Mouse (Mus musculus) neural tube, embryonic 11.5 days (tissue): Measurements from ENCODE around the gene Col9a1. TPM values are rescaled to one million over a fixed set of nuclear protein-coding genes. Genes with fewer than 3 reads are reported as not detected.

Source experiments
- ATAC-seq: fragments of 200-750 bp; cut with Nextera tagmentation; 2 replicates; pipeline ENCODE4 v1.8.0; 2017; ENCODE audit warnings: moderate number of reproducible peaks, mild to moderate bottlenecking, moderate TSS enrichment, moderate library complexity; ENCODE audit not compliant: insufficient read depth, low FRiP score, low TSS enrichment
- DNase-seq: peaks from one replicate; pipeline ENCODE4 v3.0.0-alpha.2; 2015; ENCODE audit warnings: low spot score
- H3K27ac ChIP-seq: fragments of 300-500 bp; sonication (generic); 2 replicates; pipeline ENCODE4 v1.5.1; 2014; ENCODE audit warnings: low read depth, mild to moderate bottlenecking, low read length
- H3K27me3 ChIP-seq: fragments of 300-500 bp; sonication (generic); 2 replicates; pipeline ENCODE4 v1.6.1; 2014; ENCODE audit warnings: mild to moderate bottlenecking, low read length, mixed read lengths; ENCODE audit not compliant: control insufficient read depth, insufficient read depth
- H3K36me3 ChIP-seq: fragments of 300-500 bp; sonication (generic); 2 replicates; pipeline ENCODE4 v1.6.1; 2014; ENCODE audit warnings: mild to moderate bottlenecking, low read length, moderate library complexity, mixed read lengths; ENCODE audit not compliant: control insufficient read depth, insufficient read depth
- H3K4me1 ChIP-seq: fragments of 300-500 bp; sonication (generic); 2 replicates; pipeline ENCODE4 v1.6.1; 2014; ENCODE audit warnings: low read length, mixed read lengths; ENCODE audit not compliant: control insufficient read depth, insufficient read depth
- H3K4me2 ChIP-seq: fragments of 300-500 bp; sonication (generic); 2 replicates; pipeline ENCODE4 v1.6.1; 2014; ENCODE audit warnings: low read depth, mild to moderate bottlenecking, moderate library complexity
- H3K4me3 ChIP-seq: fragments of 300-500 bp; sonication (generic); 2 replicates; pipeline ENCODE4 v1.5.1; 2014; ENCODE audit warnings: low read depth, low read length
- H3K9ac ChIP-seq: fragments of 300-500 bp; sonication (generic); 2 replicates; pipeline ENCODE4 v1.6.1; 2014; ENCODE audit warnings: mild to moderate bottlenecking, low read length
- H3K9me3 ChIP-seq: fragments of 300-500 bp; sonication (generic); 2 replicates; pipeline ENCODE4 v1.6.1; 2016; ENCODE audit warnings: low read length; ENCODE audit not compliant: control insufficient read depth
- WGBS: fragments of 180-500 bp; shearing (Covaris S2); extraction: QIAGEN DNeasy Blood & Tissue Kit; methylation state at CpG from one replicate; pipeline ENCODE4 v1.1.7; 2014; 5-methylcytosine and 5-hydroxymethylcytosine counted together
- polyA plus RNA-seq: library from polyadenylated mRNA; unstranded; fragments of >200 nt; fragmentation: Nextera tagmentation; extraction: Ambion mirVana; gene quantifications from 2 replicates; pipeline ENCODE4 v1.2.1, GENCODE M21; 2014

Col9a1 gene
- polyA plus RNA-seq, 1 experiment from 2014 or later = 40.2 TPM

GRCm38 (mm10) chr1:24248294-24249104, 71.1 kb downstream of the Col9a1 start:
- no peaks in the 10 kb centered on the region for H3K27me3 ChIP-seq
- H3K4me1 ChIP-seq = no peaks in the 10 kb centered on the region
- ATAC-seq (peak; percentile 21; the same call in 1 of the 2 replicates), DNase-seq (no peak)
- H3K9me3 ChIP-seq = no peaks in the 10 kb centered on the region
- H3K9ac ChIP-seq = no peak overlapping the region
- no peaks in the 10 kb centered on the region for H3K36me3 ChIP-seq
- 79% methylated on average over 10 of the region's 10 CpGs for WGBS
- no peak overlapping the region for H3K4me3 ChIP-seq
- no peak overlapping the region for H3K4me2 ChIP-seq
- no peak overlapping the region for H3K27ac ChIP-seq

GRCm38 (mm10) chr1:24249105-24249664, 71.8 kb downstream of the Col9a1 start:
- H3K4me3 ChIP-seq = no peak overlapping the region
- H3K4me2 ChIP-seq = no peak overlapping the region
- H3K36me3 ChIP-seq = no peaks in the 10 kb centered on the region
- 55% methylated on average over 3 of the region's 3 CpGs for WGBS
- DNase-seq (peak; percentile 25), ATAC-seq (peak; percentile 56)
- no peak overlapping the region for H3K27ac ChIP-seq
- H3K9me3 ChIP-seq = no peaks in the 10 kb centered on the region
- no peak overlapping the region for H3K9ac ChIP-seq
- no peaks in the 10 kb centered on the region for H3K4me1 ChIP-seq
- H3K27me3 ChIP-seq = no peaks in the 10 kb centered on the region

- Histone ChIP-seq H3K4me3 (no peak overlapping the region), H3K9me3 (no peaks in the 10 kb centered on the region), H3K27ac (no peak overlapping the region), H3K27me3 (no peaks in the 10 kb centered on the region), H3K4me2 (no peak overlapping the region), H3K36me3 (no peaks in the 10 kb centered on the region), H3K4me1 (no peaks in the 10 kb centered on the region), H3K9ac (no peak overlapping the region)
- WGBS = 90% methylated on average over 5 of the region's 5 CpGs
- DNase-seq (no peak), ATAC-seq (no peak)
Measured at GRCm38 (mm10) chr1:24257961-24258360, 80.6 kb downstream of the Col9a1 start.

- H3K4me1 ChIP-seq = no peaks in the 10 kb centered on the region
- H3K4me3 ChIP-seq = no peak overlapping the region
- 53% methylated on average over 6 of the region's 6 CpGs for WGBS
- H3K27me3 ChIP-seq = no peaks in the 10 kb centered on the region
- no peak for ATAC-seq
- H3K9ac ChIP-seq = no peak overlapping the region
- no peak for DNase-seq
- H3K4me2 ChIP-seq = no peak overlapping the region
- H3K36me3 ChIP-seq = no peaks in the 10 kb centered on the region
- no peaks in the 10 kb centered on the region for H3K9me3 ChIP-seq
- no peak overlapping the region for H3K27ac ChIP-seq
Measured at GRCm38 (mm10) chr1:24259419-24259818, 82.0 kb downstream of the Col9a1 start.

GRCm38 (mm10) chr1:24261181-24261580, 83.8 kb downstream of the Col9a1 start:
- no peaks in the 10 kb centered on the region for H3K36me3 ChIP-seq
- H3K27ac ChIP-seq = no peak overlapping the region
- H3K9me3 ChIP-seq = no peaks in the 10 kb centered on the region
- H3K4me3 ChIP-seq = no peak overlapping the region
- H3K9ac ChIP-seq = no peak overlapping the region
- no peaks in the 10 kb centered on the region for H3K4me1 ChIP-seq
- no peaks in the 10 kb centered on the region for H3K27me3 ChIP-seq
- no peak for DNase-seq
- no peak overlapping the region for H3K4me2 ChIP-seq
- ATAC-seq = no peak

GRCm38 (mm10) chr1:24267022-24267421, 89.6 kb downstream of the Col9a1 start:
- Histone ChIP-seq H3K9me3 (no peaks in the 10 kb centered on the region), H3K4me3 (no peak overlapping the region), H3K27ac (no peak overlapping the region), H3K4me2 (no peak overlapping the region), H3K27me3 (no peaks in the 10 kb centered on the region), H3K36me3 (no peaks in the 10 kb centered on the region), H3K9ac (no peak overlapping the region), H3K4me1 (no peaks in the 10 kb centered on the region)
- DNase-seq (no peak), ATAC-seq (no peak)
- WGBS = 63% methylated on average over 3 of the region's 3 CpGs

- Histone ChIP-seq H3K9me3 (no peaks in the 10 kb centered on the region), H3K9ac (no peak overlapping the region), H3K4me1 (no peaks in the 10 kb centered on the region), H3K27me3 (no peaks in the 10 kb centered on the region), H3K4me3 (no peak overlapping the region), H3K4me2 (no peak overlapping the region), H3K27ac (no peak overlapping the region), H3K36me3 (no peaks in the 10 kb centered on the region)
- DNase-seq = peak; percentile 38
- peak; percentile 45; the same call in 1 of the 2 replicates for ATAC-seq
- WGBS = 20% methylated on average over 6 of the region's 6 CpGs
Measured at GRCm38 (mm10) chr1:24286360-24286759, 109.0 kb downstream of the Col9a1 start.

- ATAC-seq = no peak
- no peaks in the 10 kb centered on the region for H3K27me3 ChIP-seq
- no peaks in the 10 kb centered on the region for H3K9me3 ChIP-seq
- no peaks in the 10 kb centered on the region for H3K4me1 ChIP-seq
- DNase-seq = no peak
- H3K36me3 ChIP-seq = no peaks in the 10 kb centered on the region
- H3K9ac ChIP-seq = no peak overlapping the region
- H3K4me3 ChIP-seq = no peak overlapping the region
- no peak overlapping the region for H3K27ac ChIP-seq
- no peak overlapping the region for H3K4me2 ChIP-seq
- 13% methylated on average over 2 of the region's 2 CpGs for WGBS
Measured at GRCm38 (mm10) chr1:24292515-24292914, 115.1 kb downstream of the Col9a1 start.
